Mouse (Mus musculus) c-Kit-positive CD71-negative TER-119-negative erythroid progenitor cells, embryonic 14.5 days (primary cell): ENCODE results near the gene Dnah5.
"Not testable (repeated sequence)": the region's sequence is repeated elsewhere in the genome, so short reads cannot be mapped to it uniquely, and the experiment has no call there.

Experiments used
- DNase-seq: peaks from one replicate; pipeline ENCODE4 v3.0.0-alpha.2; 2013; ENCODE audit warnings: low read depth

Dnah5 gene

DNA sequence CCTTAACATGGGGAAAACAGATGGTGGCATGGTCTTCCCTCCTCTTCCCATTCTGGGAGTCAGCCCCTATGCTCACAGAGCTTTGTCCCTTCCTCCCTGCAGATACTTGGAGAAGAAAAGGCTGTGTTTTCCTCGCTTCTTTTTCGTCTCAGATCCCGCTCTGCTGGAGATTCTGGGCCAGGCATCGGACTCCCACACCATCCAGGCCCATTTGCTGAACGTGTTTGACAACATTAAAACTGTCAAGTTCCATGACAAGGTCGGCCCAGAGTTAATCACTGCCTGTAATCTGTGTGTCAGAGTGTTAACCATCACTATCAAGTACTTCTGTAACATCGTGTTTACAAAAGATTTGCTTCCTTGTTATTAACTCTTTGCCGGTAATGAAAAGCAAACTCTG is 103.6 kb downstream of the Dnah5 start:
- DNase-seq = no peak

DNA sequence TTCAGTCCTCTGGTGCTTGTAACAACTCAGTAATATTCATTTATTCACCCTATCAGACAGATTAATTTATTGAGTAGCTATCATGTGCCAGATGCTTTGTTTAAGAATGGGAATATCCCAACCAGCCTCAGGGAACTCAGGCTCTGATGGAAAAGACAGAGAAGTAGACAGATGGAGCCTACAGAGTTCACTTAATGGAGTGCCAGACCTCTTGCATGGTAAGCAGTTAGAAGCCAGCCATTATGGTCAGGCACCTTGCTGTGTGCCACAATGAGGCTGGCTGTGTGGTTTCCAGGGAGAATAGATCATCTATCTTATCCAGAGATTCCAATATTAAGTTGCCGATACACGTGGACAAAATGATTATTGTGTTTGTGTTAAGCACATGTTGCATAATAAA is 104.3 kb downstream of the Dnah5 start:
- no peak for DNase-seq

DNA sequence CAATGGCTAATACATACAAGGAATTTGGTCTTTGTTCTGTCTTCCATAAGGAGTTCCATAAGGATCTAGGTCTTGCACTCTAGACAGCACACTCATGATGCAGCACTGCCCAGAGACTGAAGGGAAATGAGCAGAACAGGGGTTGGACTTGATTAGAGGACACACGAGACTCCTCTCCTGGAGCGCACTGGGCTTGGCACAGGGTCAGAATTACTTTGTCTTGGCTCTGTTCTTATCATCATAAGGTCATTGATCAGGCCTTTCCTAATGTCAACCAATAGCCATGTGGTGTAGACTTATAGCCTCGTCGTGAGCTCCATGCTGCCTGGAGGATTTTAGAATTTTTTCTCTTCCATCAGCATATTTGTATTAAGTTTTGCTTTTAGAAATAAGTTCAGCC is 107.0 kb downstream of the Dnah5 start:
- no peak for DNase-seq

DNA sequence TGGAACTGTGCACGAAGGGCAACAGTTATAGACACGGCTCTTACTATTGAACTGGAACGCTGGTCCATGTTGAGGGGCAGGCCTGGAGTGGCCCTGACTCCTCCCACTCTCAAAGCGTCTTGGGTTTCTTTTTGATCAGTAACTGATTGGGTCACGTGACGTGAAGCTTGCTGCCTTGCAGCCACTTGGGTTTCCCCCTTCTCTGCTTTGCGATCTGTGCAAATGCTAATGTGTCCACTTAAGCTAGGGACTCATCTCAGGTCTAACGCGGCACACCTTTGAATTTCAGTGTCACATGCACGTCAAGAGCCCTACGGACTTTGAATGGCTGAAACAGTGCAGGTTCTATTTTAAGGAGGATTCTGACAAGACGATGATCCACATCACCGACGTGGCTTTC is 109.9 kb downstream of the Dnah5 start:
- no peak for DNase-seq

DNA sequence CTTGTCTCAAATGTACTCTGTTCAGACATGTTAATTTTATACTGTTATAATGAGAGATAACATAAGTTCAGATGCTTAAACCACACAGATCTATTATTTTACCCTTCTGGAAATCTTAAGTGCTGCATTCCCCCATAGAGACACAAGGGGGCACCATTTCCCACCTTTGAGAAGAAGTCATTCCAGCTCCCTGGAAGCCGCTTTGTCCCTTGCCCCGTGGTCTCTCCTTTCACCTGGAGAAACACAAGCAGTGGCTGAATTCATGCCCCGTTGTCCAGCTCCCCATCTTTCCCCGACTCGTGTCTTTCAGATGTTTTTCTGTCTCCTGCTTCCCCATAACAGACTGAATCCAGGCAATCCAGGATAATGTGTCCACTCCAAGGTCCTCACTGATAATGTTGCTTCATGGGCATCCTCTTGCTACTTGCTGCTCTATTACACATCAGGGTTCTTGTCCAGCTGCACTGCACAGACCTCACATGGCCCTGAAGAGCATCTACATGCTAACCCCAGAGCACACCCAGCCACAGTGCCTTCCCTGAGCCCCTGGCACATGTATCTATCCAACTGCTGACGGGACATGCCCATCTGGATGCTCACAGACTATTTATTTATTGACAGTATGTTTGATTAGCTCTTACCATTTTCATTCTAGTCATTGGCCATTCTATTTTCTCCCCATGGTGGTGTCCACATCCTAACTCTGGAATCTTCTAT is 112.4 kb downstream of the Dnah5 start:
- peak; percentile 13 for DNase-seq

DNA sequence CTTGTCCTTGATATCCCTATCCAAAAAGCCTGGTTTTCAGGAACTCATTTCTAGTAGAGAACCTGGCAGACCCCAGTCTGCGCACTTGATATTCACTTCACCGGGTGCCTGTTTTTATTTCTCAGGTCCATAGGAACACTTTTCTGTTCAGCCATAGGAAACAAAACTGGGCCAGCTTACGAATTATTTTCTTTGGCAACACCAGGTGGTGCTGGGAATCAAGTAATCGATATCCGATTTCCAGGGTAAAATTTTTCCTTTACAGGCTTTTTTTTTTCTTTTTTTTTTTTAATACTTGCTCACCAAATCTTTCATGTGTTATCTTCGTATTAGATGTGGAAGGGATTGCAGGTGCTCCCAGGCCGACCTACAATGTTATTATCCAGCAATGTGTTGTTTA is 119.0 kb downstream of the Dnah5 start:
- DNase-seq = no peak

DNA sequence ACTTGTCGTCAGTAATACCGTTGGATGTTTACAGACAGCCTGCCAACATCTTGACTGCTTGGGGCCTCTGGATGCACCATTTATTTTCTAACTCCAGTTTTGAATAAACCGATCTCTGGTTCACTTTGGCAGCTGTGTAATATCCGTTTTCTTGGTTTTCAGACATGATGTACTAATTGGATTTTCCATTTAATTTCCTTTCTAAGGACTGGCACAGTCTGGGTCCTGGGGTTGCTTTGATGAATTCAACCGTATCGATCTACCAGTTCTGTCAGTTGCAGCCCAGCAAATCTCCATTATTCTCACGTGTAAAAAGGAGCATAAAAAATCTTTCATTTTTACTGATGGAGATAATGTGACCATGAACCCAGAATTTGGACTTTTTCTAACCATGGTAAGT is 123.4 kb downstream of the Dnah5 start:
- no peak for DNase-seq

DNA sequence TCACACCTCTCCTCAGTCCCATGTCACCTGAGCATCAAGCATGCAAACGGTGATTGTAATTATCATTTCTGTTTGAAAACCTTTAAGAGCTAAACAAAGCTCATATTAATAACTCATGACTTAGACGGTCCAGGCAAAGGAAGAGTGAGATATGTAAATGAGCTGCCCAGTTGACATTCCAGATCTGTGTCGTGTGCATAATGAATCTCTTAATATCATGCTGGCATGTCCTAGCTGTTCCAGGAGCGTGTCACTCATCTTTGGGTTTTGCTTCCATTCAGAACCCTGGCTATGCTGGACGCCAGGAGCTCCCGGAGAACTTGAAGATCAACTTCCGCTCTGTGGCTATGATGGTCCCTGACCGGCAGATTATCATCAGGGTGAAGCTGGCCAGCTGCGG is 123.9 kb downstream of the Dnah5 start:
- no peak for DNase-seq

DNA sequence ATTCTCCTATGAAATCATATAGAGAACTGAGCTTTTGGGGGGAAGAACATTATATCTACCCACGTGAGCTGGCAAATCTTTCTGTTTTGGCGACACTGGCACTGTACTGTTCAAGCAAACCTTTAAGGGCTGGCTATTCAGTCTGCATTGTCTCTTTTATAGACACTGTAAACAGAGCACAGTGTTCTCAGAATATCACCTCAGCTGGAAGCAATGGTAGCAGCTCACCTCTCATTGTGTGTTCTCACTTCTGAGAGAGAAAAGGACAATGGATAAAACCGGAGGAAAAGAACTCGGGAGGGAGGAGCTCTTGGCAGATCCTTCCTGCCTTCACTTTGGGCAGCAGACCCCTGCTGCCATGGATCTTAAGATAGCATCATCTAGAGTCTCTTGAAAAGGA is 137.6 kb downstream of the Dnah5 start:
- DNase-seq = no peak

DNA sequence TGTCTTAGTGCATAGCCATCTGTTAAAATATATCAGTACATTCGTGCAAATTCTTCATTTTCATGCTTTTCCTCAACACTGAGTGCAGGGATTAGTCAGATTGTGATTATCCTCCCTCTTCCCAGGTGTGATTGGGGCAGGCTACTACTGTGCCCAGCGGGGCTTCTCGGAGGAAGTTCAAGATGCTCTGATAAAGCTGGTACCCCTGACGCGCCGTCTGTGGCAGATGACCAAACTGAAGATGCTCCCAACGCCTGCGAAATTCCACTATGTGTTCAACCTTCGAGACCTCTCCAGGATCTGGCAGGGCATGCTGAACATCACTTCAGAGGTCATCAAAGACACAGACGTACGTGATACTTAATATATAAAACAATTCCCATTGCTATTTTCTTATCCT is 164.0 kb downstream of the Dnah5 start:
- DNase-seq = no peak

DNA sequence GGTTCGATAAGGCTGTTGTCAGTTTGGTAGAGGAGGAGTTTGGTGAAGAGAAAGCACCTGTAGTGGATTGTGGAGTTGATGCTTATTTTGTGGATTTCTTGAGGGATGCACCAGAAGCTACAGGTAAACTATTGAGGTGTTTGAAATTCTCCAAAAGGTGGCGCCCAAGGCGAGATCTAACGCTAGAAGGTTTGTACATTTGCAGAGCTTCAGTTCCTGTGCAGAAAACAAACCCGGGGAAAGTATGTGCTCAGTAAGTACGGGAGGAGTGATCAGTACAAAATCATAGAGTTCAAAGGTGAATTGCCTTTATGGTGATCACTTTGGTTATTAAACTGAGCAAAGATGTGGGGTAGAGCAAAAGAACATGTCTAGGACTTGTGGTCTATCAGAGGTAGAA is 166.9 kb downstream of the Dnah5 start:
- no peak for DNase-seq

DNA sequence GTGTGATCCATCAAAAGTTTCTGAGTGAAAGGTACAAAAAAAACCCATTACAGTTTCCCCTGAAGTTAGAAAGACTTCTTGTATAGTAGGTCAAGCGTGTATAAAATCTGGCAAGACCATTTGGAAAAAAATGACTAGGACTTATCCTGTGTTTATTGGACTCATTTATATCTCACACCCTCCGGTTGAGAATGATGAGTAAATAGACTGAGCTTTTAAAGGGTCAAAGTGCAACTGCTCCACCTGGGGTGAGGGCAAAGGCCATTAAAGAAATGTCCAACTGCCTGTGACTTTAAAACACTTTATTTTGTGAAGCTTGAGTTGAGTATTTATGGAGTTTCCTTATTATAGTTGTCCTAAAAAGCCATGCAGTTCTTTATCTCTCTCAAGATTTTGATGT is 168.0 kb downstream of the Dnah5 start:
- DNase-seq = no peak

DNA sequence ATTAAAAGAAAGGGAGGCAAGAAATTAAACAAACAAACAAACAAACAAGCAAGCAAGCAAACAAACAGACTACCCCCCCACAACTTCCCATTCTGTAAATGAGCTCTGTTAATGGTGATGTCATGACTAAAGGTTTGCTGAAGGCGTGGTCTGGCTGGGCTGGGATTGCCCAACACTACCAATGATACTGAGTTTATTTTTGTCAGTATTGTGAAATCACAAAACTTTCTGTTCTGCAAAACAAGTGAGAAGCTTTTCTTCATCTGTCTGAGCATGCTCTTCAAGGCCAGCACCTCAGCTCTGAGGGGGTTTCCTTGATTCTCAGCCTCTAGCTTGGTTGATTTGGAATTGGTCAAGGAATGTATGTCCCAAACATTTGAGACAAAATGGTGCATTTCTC is 170.8 kb downstream of the Dnah5 start:
- peak; percentile 7 for DNase-seq

DNA sequence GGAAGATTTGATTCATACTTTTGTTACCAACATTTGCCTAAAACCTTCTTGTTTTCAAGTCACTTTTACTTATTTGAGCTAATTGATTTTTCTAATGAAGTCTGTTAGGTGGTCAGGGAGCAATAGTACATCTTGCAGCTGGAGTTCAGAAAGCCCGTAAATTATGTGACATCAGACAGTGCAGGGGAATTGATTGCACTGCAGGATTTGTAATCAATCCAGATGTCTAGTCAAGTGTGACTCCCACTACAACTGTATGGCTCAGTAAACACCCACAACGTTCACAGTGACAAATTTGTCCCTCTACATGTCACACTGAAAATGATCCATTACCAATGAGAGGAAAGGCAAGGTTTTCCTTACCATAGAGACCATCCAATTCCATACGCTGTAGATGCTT is 177.4 kb downstream of the Dnah5 start:
- no peak for DNase-seq

DNA sequence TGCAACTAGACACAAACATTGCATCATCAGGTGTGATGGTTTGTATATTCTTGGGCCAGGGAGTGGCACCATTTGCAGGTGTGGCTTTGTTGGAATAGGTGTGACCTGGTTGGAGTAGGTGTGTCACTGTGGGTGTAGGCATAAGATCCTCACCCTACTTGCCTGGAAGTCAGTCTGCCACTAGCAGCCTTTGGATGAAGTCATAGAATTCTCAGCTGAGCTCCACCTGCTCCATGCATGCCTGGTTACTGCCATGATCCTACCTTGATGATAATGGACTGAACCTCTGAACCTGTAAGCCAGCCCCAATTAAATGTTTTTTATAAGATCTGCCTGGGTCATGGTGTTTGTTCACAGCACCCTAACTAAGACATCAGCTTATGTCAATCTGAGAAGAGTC is 190.2 kb downstream of the Dnah5 start:
- DNase-seq = not testable (repeated sequence)

DNA sequence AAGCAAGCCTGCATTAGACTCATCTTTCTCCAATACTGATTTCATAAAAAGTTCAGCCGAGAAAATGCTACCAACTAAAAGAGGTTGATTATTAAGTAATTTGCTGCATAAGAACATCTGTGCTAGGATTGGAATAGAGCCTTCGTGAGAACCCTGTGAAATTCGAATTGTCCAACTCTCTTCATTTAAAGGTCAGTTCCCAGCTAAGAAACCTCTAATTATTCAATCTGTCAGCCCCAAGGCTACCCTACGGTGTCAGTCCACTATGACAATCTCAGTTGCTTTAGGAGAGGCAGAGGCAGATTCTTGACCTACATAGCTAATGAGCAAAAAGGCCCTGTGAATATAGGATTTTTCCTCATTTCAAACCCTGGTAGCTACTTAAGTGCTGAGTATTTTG is 191.9 kb downstream of the Dnah5 start:
- DNase-seq = no peak

DNA sequence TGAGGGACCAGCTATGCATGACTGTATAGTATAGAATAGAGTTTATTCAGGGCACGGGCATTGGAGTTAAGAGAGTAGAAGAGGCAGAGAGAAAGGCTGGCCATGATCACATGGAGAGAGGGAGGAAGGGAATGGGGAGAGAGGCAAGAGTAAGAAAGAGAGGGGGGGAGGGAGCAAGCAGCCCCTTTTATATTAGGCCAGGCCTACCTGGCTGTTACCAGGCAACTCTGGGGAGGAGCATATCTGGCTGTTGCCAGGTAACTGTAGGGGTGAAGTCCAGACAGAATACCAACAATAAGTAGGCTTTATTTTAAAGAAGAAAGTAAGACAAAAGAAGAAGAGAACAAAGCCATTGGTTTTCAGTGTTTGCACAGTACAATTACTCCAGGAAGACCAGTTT is 194.9 kb downstream of the Dnah5 start:
- DNase-seq = no peak

DNA sequence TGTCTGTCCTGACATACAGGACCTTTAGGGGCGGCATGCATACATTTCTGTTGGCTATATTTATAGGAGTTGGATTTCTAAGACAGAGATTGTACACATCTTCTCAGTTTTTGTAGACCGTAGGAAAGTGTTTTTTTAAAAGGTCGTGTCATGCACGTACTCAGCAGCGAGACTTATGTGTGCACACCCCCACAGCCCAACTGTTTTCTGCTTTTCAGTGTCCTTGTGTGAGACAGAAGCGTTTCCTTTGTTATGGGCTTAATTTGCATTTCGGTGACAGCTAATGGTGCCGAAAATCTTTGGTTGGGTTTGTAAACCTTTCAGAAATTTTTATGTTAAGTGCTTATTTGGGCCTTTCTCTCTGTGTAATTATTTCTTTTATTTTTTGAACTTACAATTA is 195.7 kb downstream of the Dnah5 start:
- no peak for DNase-seq

DNA sequence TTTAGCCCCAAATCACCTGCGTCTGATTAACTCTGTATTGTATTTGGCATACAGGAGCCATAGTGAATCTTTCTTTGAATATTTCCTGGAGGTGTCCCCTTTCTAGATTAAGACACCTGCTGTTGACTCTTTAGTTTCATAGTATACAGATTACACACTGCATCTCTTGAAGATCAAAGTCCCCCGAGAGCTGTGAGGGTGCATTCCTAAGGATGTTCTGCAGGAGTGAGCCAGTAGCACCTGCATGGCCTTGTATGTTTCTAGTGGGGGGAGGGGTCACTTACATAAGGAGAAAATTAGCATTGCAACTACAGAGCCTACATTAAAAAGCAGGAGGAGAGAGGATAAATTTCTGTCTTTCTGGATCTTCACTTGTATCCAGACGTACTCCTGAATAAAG is 201.1 kb downstream of the Dnah5 start:
- no peak for DNase-seq

DNA sequence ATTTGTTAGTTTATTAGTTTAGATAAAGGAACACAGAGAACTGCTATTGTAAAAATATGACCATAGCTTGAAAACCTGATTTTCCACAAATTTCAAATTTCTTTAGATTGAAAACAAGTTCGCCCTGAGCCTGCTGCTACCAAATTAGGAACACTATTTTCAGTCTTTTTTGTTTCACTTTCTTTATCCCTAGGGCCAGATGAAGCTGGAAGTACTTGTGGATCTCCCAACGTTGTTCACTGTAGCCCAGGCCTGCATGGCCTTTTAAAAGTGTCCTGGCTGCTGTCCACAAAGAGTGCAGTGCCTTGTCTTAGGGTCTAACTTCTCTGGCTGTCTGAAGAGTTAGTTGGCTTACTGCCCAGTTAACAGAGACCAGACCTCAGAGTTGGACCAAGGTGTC is 201.6 kb downstream of the Dnah5 start:
- no peak for DNase-seq

DNA sequence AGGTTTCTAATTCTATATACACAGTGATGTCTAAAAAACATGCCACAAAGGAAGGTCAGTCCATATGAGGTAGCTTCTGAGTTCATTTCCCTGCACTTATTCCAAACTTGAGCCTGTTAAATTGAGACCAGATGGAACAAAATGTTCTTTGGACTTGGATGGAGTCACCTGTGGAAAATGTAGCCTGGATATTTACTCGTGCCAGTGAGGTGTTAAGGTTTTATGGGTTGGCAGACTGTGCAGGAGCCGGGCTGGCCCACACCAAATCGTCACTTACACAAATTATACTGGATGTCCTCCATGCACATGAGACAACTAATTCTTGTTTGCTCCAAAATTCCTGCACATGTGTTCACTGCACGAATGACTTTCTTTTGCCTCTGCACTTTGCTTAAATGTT is 236.2 kb downstream of the Dnah5 start:
- DNase-seq = no peak

DNA sequence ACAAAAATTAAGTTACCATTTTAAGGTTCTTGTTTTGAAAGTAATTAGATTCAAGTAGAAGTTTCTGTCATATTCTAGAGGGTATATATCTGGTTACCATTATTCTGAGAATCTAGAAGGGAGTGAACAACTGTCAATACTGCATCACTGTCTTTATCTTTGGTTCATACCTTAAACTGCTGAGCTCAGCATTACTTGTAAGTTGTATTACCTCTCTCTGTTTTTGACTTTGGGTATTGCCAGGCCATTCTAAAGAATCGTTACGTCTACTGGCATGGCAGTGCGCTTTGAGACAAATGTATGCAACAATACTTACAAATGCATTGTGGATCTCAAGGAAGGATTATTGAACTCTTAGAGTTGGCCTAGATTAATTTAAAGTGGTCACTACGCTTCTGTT is 240.9 kb downstream of the Dnah5 start:
- DNase-seq = no peak

DNA sequence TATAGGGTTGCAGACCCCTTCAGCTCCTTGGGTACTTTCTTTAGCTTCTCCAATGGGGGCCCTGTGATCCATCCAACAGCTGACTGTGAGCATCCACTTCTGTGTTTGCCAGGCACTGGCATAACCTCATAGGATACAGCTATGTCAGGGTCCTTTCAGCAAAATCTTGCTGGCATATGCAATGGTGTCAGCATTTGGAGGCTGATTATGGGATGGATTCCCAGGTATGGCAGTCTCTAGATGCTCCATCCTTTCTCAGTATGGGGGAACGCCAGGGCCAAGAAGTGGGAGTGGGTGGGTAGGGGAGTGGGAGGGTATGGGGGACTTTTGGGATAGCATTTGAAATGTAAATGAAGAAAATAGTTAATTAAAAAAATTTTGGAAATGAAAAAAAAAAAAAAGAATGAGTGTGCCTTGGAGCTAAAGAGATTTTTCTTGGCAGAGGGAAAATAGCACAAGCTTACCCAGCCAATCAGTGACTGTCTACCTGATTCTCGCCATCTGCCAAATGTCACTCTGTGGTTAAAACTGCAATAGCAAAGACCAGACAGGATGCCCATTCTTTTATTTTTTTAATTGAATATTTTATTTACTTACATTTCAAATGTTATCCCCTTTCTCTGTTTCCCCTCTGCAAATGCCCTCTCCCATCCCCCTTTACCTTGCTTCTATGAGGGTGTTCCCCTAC is 257.7 kb downstream of the Dnah5 start:
- DNase-seq = not testable (repeated sequence)

DNA sequence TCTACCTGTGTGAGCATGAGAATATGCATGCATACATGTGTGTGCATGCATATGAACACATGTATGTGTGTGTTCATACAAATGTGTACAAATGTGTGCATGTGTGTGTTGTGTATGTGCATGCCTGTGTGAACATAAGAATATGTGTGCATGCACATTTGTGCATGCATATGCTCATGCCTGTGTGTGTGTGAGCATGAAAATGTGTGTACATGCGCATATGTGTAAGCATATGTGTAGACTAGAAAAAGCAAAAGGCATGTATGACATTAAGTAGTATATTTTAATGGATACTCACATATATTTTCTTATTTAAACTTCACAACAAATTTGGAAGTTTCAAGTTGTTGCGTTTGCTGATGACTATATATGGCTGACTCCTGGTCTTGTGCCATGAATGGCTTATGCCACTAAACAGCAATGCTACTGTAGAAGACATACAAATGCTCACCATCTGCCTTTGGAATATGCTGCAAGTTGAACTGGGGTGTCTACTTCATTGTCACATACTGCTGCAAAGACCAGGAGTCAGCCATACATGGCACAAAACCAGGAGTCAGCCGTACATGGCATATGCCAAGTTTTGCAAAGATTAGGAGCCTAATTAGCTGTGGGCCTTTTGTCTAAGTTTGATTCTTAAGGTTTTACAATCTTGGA is 263.2 kb downstream of the Dnah5 start:
- no peak for DNase-seq
